Mouse (Mus musculus) intestine, embryonic 14.5 days (tissue): ENCODE measurements at regions not wholly inside any gene's neighbourhood (a gene's known extent, or its start where the extent isn't known, plus 50 kb on each side); places are given as distances from the start of the nearest gene placed in this dataset.

Source experiments
- ATAC-seq: fragments of 200-750 bp; cut with Nextera tagmentation; replicated peaks from 2 replicates; pipeline ENCODE4 v1.8.0; 2017; ENCODE audit warnings: low read depth, moderate number of reproducible peaks, moderate TSS enrichment, moderate library complexity; ENCODE audit not compliant: low FRiP score, low TSS enrichment
- DNase-seq: peaks from one replicate; pipeline ENCODE4 v3.0.0-alpha.2; 2018; ENCODE audit warnings: low spot score
- H3K27ac ChIP-seq: fragments of 300-500 bp; sonication (generic); 2 replicates; pipeline ENCODE4 v1.5.1; 2014; ENCODE audit warnings: low read depth, mild to moderate bottlenecking, control low read depth
- H3K27me3 ChIP-seq: fragments of 300-500 bp; sonication (generic); replicated peaks from 2 replicates; pipeline ENCODE4 v1.6.1; 2014; ENCODE audit warnings: low read length, control low read depth; ENCODE audit not compliant: control insufficient read depth, insufficient read depth
- H3K36me3 ChIP-seq: fragments of 300-500 bp; sonication (generic); 2 replicates; pipeline ENCODE4 v1.6.1; 2014; ENCODE audit warnings: low read length, control low read depth; ENCODE audit not compliant: control insufficient read depth, insufficient read depth
- H3K4me1 ChIP-seq: fragments of 300-500 bp; sonication (generic); replicated peaks from 2 replicates; pipeline ENCODE4 v1.6.1; 2014; ENCODE audit warnings: low read length, control low read depth, mixed read lengths; ENCODE audit not compliant: control insufficient read depth, insufficient read depth
- H3K4me2 ChIP-seq: fragments of 300-500 bp; sonication (generic); 2 replicates; pipeline ENCODE4 v1.6.1; 2014; ENCODE audit warnings: low read length
- H3K4me3 ChIP-seq: fragments of 300-500 bp; sonication (generic); 2 replicates; pipeline ENCODE4 v1.5.1; 2014; ENCODE audit warnings: low read depth, low read length, control low read depth, mixed read lengths
- H3K9ac ChIP-seq: fragments of 300-500 bp; sonication (generic); 2 replicates; pipeline ENCODE4 v1.6.1; 2014; ENCODE audit warnings: mild to moderate bottlenecking, low read length
- H3K9me3 ChIP-seq: fragments of 300-500 bp; sonication (generic); 2 replicates; pipeline ENCODE4 v1.6.1; 2016; ENCODE audit warnings: low read length, control low read depth; ENCODE audit not compliant: control insufficient read depth
- WGBS: fragments of 180-500 bp; shearing (Covaris S2); extraction: QIAGEN DNeasy Blood & Tissue Kit; methylation state at CpG from one replicate; pipeline ENCODE4 v1.1.7; 2014; 5-methylcytosine and 5-hydroxymethylcytosine counted together

- 85% methylated on average over 3 of the region's 3 CpGs for WGBS
- Histone ChIP-seq H3K9me3 (no peaks in the 10 kb centered on the region), H3K27me3 (no peaks in the 10 kb centered on the region), H3K36me3 (no peaks in the 10 kb centered on the region), H3K9ac (no peak overlapping the region), H3K4me3 (no peak overlapping the region), H3K4me1 (no peaks in the 10 kb centered on the region), H3K27ac (no peak overlapping the region), H3K4me2 (no peak overlapping the region)
- ATAC-seq = no peak
- DNase-seq = no peak
Observed at GRCm38 (mm10) chr14:99621538-99621937, 323.0 kb downstream of the Klf5 start.

- Histone ChIP-seq H3K27me3 (no peaks in the 10 kb centered on the region), H3K36me3 (no peaks in the 10 kb centered on the region), H3K4me3 (no peak overlapping the region), H3K27ac (no peak overlapping the region), H3K4me1 (no peaks in the 10 kb centered on the region), H3K4me2 (no peak overlapping the region), H3K9me3 (no peaks in the 10 kb centered on the region), H3K9ac (no peak overlapping the region)
- no peak for DNase-seq
- whole genome bisulfite sequencing = 70% methylated on average over 10 of the region's 10 CpGs
- ATAC-seq = no peak
Observed at GRCm38 (mm10) chr14:99624380-99625327, 326.2 kb downstream of the Klf5 start.

GRCm38 (mm10) chr14:99627615-99628014 lies 329.1 kb downstream of the Klf5 start:
- Histone ChIP-seq H3K36me3 (no peaks in the 10 kb centered on the region), H3K4me3 (no peak overlapping the region), H3K27me3 (no peaks in the 10 kb centered on the region), H3K9me3 (no peaks in the 10 kb centered on the region), H3K9ac (no peak overlapping the region), H3K27ac (no peak overlapping the region), H3K4me2 (no peak overlapping the region), H3K4me1 (no peaks in the 10 kb centered on the region)
- 74% methylated on average over 1 of the region's 1 CpGs for WGBS
- ATAC-seq = no peak
- DNase-seq = no peak

GRCm38 (mm10) chr14:99631092-99631491 lies 332.6 kb downstream of the Klf5 start:
- Histone ChIP-seq H3K4me1 (no peaks in the 10 kb centered on the region), H3K27ac (no peak overlapping the region), H3K9ac (no peak overlapping the region), H3K4me2 (no peak overlapping the region), H3K9me3 (no peaks in the 10 kb centered on the region), H3K4me3 (no peak overlapping the region), H3K27me3 (no peaks in the 10 kb centered on the region), H3K36me3 (no peaks in the 10 kb centered on the region)
- ATAC-seq (0 out of 2 replicates have a peak, but pooled peaks have one; percentile 37), DNase-seq (no peak)
- 33% methylated on average over 10 of the region's 10 CpGs for WGBS

- Histone ChIP-seq H3K9ac (no peak overlapping the region), H3K9me3 (no peaks in the 10 kb centered on the region), H3K4me1 (no peaks in the 10 kb centered on the region), H3K4me3 (no peak overlapping the region), H3K36me3 (no peaks in the 10 kb centered on the region), H3K27ac (no peak overlapping the region), H3K27me3 (no peaks in the 10 kb centered on the region), H3K4me2 (no peak overlapping the region)
- no peak for ATAC-seq
- WGBS = 41% methylated on average over 4 of the region's 4 CpGs
- no peak for DNase-seq
Observed at GRCm38 (mm10) chr14:99632444-99632843, 334.0 kb downstream of the Klf5 start.

GRCm38 (mm10) chr14:99635556-99636150 lies 337.2 kb downstream of the Klf5 start:
- no peak for ATAC-seq
- no peaks in the 10 kb centered on the region for H3K36me3 ChIP-seq
- H3K27me3 ChIP-seq = no peaks in the 10 kb centered on the region
- H3K4me3 ChIP-seq = no peak overlapping the region
- no peak overlapping the region for H3K4me2 ChIP-seq
- H3K9ac ChIP-seq = no peak overlapping the region
- H3K27ac ChIP-seq = no peak overlapping the region
- WGBS = 81% methylated on average over 4 of the region's 4 CpGs
- no peak for DNase-seq
- no peaks in the 10 kb centered on the region for H3K9me3 ChIP-seq
- no peaks in the 10 kb centered on the region for H3K4me1 ChIP-seq

GRCm38 (mm10) chr14:99641475-99642453 lies 343.3 kb downstream of the Klf5 start:
- Histone ChIP-seq H3K27me3 (no peaks in the 10 kb centered on the region), H3K9ac (no peak overlapping the region), H3K4me2 (no peak overlapping the region), H3K4me3 (no peak overlapping the region), H3K27ac (no peak overlapping the region), H3K9me3 (no peaks in the 10 kb centered on the region), H3K4me1 (no peaks in the 10 kb centered on the region), H3K36me3 (no peaks in the 10 kb centered on the region)
- DNase-seq (no peak), ATAC-seq (no peak)
- 71% methylated on average over 15 of the region's 15 CpGs for WGBS

GRCm38 (mm10) chr14:99646323-99646722 lies 347.8 kb downstream of the Klf5 start:
- no peaks in the 10 kb centered on the region for H3K27me3 ChIP-seq
- no peaks in the 10 kb centered on the region for H3K9me3 ChIP-seq
- H3K9ac ChIP-seq = no peak overlapping the region
- ATAC-seq (peak; percentile 79), DNase-seq (no peak)
- no peaks in the 10 kb centered on the region for H3K36me3 ChIP-seq
- H3K27ac ChIP-seq = peak overlapping the region; percentile 23; the same call in 1 of the 2 replicates
- WGBS = 69% methylated on average over 3 of the region's 3 CpGs
- no peaks in the 10 kb centered on the region for H3K4me1 ChIP-seq
- no peak overlapping the region for H3K4me3 ChIP-seq
- no peak overlapping the region for H3K4me2 ChIP-seq
